Mouse (Mus musculus) forelimb bud, embryonic 11.5 days (tissue): Measurements from ENCODE around the gene Atp13a2.
A peak's percentile ranks its signal among the peaks of the same experiment; 100 is the strongest.

Experiments
- DNase-seq: peaks from one replicate; pipeline ENCODE4 v3.0.0-alpha.2; 2012; ENCODE audit warnings: low read depth, low spot score

The Atp13a2 gene

GRCm38 (mm10) chr4:140993846-140994245 is 7.2 kb downstream of the Atp13a2 start:
- DNase-seq: no peak

GRCm38 (mm10) chr4:140995811-140996210 is 9.1 kb downstream of the Atp13a2 start:
- DNase-seq: no peak

- no peak for DNase-seq
These were observed 10.1 kb downstream of the Atp13a2 start for GRCm38 (mm10) chr4:140996812-140997211.

DNA sequence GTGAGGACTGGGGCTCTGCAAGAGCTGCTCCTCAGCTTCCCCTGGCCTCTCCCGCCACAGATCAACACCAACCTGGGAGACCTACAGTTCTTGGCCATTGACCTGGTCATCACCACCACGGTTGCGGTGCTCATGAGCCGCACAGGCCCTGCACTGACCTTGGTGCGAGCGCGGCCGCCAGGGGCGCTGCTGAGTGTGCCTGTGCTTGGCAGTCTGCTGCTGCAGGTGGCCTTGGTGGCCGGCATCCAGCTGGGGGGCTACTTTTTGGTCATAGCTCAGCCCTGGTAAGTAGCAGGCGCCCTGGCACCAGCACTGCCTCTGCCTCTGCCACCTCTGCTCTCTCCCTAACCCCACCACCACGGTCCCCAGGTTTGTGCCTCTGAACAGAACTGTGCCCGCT is 19.3 kb downstream of the Atp13a2 start:
- no peak for DNase-seq

DNA sequence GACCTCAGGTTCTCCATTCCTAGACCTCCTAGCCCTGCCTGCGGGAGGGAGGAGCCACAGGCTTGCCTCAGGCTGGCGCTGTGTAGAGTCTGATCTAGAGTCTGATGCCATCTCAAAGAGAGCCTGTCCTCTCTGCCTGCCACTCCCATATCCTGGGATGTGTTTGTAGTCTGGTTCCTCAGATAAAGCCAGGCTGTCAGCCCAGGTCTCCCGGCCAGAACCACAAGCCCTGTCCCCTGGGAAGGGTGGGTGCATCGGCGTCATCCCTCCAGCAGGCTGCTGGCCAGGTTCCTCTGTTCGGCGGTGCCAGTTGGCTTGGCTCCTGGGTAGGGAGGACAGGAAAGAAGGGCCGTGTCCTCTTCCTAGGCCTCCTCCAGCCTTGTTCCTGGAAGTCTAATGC is 21.4 kb downstream of the Atp13a2 start:
- no peak for DNase-seq

GRCm38 (mm10) chr4:141010118-141010517 is 23.4 kb downstream of the Atp13a2 start, which contains the start of gene Mfap2:
Mfap2 (plus strand) TSS chr4:141010418.
- no peak for DNase-seq

DNA sequence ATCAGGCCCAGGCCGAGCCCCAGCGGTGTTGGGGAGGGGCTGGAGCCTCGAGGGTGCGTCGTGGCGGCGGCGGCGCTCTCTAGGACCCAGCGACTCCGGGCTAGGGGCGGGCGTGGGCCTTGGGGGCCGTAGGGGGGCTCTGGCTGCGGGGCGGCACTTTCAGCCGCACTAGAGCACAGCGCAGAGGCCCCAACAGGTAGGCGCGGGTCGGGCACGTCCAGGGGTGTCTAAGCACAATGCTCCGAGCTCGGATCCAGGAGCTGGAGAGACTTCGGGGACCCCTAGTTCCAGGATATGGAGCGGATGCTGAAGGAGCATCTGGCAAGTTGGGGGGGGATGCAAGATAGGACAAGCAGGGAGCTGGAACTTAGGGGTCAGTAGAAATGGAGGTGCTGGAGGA is 23.9 kb downstream of the Atp13a2 start:
- DNase-seq: peak; percentile 62

GRCm38 (mm10) chr4:141010941-141011429 is 24.3 kb downstream of the Atp13a2 start:
- peak; percentile 64 for DNase-seq

DNA sequence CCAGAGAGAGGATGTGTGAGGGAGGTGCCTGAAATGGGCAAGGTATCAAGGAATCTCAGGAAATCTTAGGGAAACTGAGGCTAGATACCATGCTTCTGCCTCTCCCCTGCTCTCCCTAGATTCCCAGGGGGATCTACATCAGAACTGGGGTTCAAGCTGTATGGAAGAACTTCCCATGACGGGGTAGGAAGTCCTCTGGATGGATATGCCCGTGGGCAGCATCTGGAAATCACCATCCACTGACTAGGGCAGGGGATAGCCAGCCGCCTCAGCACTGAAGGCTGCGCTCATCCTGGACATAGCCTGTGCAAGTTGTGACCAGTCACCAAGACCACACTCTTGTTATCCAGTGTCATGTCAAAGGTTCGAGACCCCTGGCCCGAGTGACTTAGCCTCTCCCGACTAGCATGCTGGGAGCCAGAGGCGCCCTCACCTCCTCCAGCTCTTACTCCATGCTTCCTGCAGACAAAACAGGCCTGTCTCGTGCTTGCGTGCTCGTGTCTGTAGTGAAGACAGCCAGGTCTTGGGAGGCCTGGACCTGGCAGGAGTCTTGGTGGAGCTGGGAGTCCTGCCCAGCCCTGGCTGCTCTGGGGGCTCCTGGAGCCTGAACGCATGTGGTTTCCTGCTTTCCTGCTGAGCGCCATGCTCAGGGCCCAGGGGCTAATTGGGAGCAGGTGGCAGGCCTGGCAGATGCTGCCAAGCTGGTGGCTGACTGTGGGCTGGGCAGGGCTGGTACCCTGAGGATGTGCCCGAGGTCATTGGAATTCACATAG is 25.1 kb downstream of the Atp13a2 start:
- peak; percentile 43 for DNase-seq

DNA sequence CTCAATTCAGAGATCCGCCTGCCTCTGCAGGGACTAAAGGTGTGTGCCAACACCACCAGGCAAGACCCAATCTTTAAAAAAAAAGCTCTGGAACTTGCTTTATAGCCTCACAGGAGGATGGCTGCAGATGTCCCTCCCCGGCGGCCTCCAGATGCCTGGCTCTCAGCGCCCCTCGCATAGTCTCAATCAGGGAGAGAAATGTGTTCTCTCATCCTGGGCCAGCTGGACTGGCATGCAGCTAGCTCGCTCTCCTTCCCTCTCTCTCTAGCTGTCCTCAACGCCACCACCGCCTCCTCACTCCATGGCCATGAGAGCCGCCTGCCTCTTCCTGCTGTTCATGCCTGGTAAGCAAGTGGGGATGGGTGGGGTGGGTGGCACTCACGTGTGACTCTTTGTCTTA is 25.9 kb downstream of the Atp13a2 start:
- no peak for DNase-seq

DNA sequence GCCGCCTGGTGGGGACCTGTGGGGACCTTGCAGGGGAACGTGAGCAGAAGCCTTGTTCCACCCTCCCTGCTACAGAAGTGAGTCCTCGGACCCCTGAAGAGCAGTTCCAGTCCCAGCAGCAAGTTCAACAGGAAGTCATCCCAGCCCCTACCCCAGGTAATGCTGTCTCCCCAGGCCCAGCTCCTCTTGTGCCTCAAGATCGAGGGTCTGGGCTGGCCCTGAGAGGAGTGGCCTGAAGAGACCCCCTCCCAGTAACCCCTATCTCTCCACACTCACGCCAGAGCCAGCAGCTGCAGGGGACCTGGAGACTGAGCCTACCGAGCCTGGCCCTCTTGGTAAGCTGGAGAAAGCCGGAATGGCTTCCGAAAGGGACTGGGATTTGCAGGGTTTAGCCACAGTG is 27.4 kb downstream of the Atp13a2 start:
- no peak for DNase-seq

DNA sequence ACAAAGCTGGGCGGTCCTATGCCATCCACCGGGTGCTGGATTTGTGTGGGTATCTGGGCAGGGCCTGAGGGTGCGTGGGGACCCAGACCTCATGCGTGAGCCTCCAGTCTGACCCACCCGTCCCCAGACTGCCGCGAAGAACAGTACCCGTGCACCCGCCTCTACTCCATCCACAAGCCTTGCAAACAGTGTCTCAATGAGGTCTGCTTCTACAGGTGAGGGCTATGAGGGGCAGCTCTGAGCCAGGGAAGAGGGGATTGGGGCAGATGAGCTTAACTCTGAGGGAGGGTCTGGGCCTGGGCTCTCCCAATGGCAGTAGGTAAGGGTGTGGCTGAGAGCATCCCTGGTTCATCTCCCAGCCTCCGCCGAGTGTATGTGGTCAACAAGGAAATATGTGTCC is 28.2 kb downstream of the Atp13a2 start:
- no peak for DNase-seq

GRCm38 (mm10) chr4:141015356-141015755 is 28.7 kb downstream of the Atp13a2 start:
- no peak for DNase-seq

GRCm38 (mm10) chr4:141016311-141016710 is 29.6 kb downstream of the Atp13a2 start:
- no peak for DNase-seq

GRCm38 (mm10) chr4:141017657-141018436 is 31.2 kb downstream of the Atp13a2 start:
- DNase-seq: no peak

GRCm38 (mm10) chr4:141020220-141020619 is 33.5 kb downstream of the Atp13a2 start:
- DNase-seq: no peak

GRCm38 (mm10) chr4:141020811-141021613 is 34.3 kb downstream of the Atp13a2 start:
- DNase-seq: peak; percentile 32

DNA sequence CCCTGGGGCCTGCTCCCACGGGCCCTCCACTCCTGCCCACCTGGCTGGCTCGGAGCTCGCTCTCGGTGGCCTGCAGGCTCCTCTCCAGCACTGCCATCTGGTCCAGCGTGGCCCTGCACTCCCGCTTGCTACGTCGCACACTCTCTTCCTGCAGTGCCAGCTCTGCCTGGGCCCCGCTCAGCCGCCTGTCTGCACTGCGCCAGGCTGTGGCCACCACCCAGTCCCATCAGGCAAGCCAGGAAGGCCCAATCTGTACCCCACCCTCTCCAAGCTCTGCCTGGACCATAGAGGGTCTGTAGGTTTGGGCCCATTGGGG is 34.9 kb downstream of the Atp13a2 start:
- no peak for DNase-seq

GRCm38 (mm10) chr4:141024052-141024451 is 37.4 kb downstream of the Atp13a2 start:
- DNase-seq: no peak

- DNase-seq: no peak
These were observed 38.3 kb downstream of the Atp13a2 start for GRCm38 (mm10) chr4:141024992-141025391.

DNA sequence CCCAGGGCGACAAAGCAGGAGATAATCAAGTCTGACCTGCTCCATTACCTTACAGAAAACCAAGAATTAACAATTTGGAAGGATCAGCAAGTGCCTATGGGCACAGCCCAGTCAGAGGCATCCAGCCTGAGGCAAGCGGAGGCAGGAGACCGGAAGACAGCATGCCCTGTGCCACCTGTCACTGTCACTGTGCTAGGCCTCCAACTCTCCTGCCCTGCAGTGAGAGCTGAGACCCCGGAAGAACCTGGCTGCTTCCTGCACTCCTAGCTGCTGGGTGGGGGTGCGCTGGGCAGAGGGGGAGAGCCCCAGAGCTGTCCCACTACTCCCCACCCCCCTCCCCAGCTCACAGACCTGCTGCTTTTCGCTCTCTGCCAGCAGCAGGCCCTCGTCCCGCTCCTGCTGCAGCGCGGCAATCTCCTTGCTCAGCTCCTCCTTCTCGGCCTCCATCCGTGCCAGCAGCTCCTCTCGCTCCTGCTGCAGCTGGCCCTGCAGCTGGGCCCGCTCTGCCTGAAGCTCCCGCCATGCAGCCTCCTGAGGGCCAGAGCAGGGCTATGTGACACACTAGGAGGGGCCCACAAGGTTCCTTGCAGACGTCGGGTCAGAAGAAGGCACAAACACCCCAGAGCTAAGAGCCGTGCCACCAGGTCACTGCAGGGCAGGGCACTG is 44.0 kb downstream of the Atp13a2 start:
- no peak for DNase-seq

DNA sequence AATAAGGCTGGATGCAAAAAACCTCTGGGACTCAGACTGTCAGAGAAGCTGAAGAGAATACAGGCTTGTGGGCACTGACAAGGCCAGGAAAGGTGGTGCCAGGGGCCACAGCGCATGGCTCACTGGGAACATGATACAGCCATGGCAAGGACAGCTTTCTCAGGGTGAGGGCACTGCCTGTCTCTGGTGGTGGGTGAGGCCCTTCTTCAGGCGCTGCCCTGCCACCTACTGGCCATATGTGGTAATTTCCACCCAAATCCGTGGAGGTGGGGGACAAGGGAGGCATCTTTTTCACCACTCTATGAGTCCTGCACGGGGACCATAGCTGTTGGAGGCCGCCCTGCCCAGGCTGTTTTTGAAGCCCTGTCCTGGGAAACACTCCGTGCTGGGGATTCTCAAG is 45.1 kb downstream of the Atp13a2 start:
- peak; percentile 64 for DNase-seq
